Mouse (Mus musculus): ENCODE data around the gene Hbb-bs. TPM values are rescaled to one million over a fixed set of nuclear protein-coding genes. Genes with fewer than 3 reads are reported as not detected.
"Not testable (repeated sequence)": the region's sequence is repeated elsewhere in the genome, so short reads cannot be mapped to it uniquely, and the experiment has no call there.

Hbb-bs gene
- polyA plus RNA-seq, 1 experiment, result 5,050 TPM

DNA sequence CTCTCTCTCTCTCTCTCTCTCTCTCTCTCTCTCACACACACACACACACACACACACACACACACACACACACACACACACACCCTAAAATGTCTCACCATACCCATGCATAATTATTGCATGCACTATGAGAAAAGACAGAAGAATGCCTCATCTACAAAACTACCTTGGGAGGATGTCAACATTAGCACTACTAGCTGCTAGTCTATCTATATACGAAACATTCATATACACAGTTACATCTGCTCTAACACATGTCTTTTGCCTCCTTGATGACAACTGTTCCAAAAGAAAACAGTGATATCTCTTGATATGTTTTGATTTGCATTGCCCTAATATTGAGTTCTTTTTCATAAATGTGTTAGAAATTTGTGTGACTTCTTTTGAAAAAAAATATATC lies 17.6 kb downstream of the Hbb-bs start:
- no peak for DNase-seq (ENCODE audit: low read depth)
- TF ChIP-seq CTCF (IDR thresholded peaks at IDR 0.05; ENCODE audit: borderline replicate concordance, extremely low read depth, insufficient read depth, insufficient read length), result no peak
- no peak for TF ChIP-seq POLR2A (IDR thresholded peaks at IDR 0.05; ENCODE audit: borderline replicate concordance, extremely low read depth, insufficient read depth, insufficient read length, poor library complexity, severe bottlenecking)

DNA sequence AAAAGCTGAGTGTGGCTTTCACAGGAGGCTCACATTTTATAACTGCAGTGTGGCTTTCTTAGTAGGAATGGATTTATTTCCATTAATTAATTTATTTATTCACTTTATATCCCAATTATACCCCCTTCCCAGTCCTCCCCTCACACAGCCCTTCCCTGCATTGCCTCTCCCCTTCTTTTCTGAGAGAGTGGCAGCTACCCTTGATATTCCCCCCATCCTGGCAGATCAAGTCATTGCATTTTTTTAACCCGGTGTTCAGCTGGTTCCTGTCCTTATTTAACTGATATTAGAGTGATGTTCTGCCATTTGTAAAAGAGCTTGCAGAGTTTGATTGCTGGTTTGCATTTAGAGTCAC lies 18.1 kb downstream of the Hbb-bs start:
- TF ChIP-seq POLR2A (IDR thresholded peaks at IDR 0.05; ENCODE audit: borderline replicate concordance, extremely low read depth, insufficient read depth, insufficient read length, poor library complexity, severe bottlenecking), result no peak
- no peak for DNase-seq (ENCODE audit: low read depth)

- TF ChIP-seq POLR2A (IDR thresholded peaks at IDR 0.05; ENCODE audit: borderline replicate concordance, extremely low read depth, insufficient read depth, insufficient read length, poor library complexity, severe bottlenecking) (no peak), CTCF (IDR thresholded peaks at IDR 0.05; ENCODE audit: borderline replicate concordance, extremely low read depth, insufficient read depth, insufficient read length) (no peak)
Measured at GRCm38 (mm10) chr7:103808971-103809800, 18.7 kb downstream of the Hbb-bs start.

GRCm38 (mm10) chr7:103808120-103808519 lies 19.8 kb downstream of the Hbb-bs start:
- not testable (repeated sequence) for DNase-seq (ENCODE audit: low read depth)

More at GRCm38 (mm10) chr7:103808971-103809800, 18.7 kb downstream of the Hbb-bs start:
- DNase-seq (ENCODE audit: low read depth), result no peak

GRCm38 (mm10) chr7:103806856-103807255 lies 21.0 kb downstream of the Hbb-bs start:
- peak; percentile 61 for DNase-seq (ENCODE audit: low read depth)
- TF ChIP-seq CTCF (IDR thresholded peaks at IDR 0.05; ENCODE audit: borderline replicate concordance, extremely low read depth, insufficient read depth, insufficient read length) (peak; percentile 58; the same call in 1 of the 2 replicates), POLR2A (IDR thresholded peaks at IDR 0.05; ENCODE audit: borderline replicate concordance, extremely low read depth, insufficient read depth, insufficient read length, poor library complexity, severe bottlenecking) (no peak)

- DNase-seq (ENCODE audit: low read depth), result no peak
- TF ChIP-seq POLR2A (IDR thresholded peaks at IDR 0.05; ENCODE audit: borderline replicate concordance, extremely low read depth, insufficient read depth, insufficient read length, poor library complexity, severe bottlenecking) (no peak), CTCF (IDR thresholded peaks at IDR 0.05; ENCODE audit: borderline replicate concordance, extremely low read depth, insufficient read depth, insufficient read length) (no peak)
Measured at GRCm38 (mm10) chr7:103792669-103793388, 35.1 kb downstream of the Hbb-bs start.

GRCm38 (mm10) chr7:103791721-103792120 lies 36.2 kb downstream of the Hbb-bs start, which contains the start of gene Olfr67:
TSS of gene Olfr67 (minus strand) at chr7:103791821.
- no peak for DNase-seq (ENCODE audit: low read depth)
- TF ChIP-seq CTCF (IDR thresholded peaks at IDR 0.05; ENCODE audit: borderline replicate concordance, extremely low read depth, insufficient read depth, insufficient read length) (no peak), POLR2A (IDR thresholded peaks at IDR 0.05; ENCODE audit: borderline replicate concordance, extremely low read depth, insufficient read depth, insufficient read length, poor library complexity, severe bottlenecking) (no peak)

- TF ChIP-seq POLR2A (IDR thresholded peaks at IDR 0.05; ENCODE audit: borderline replicate concordance, extremely low read depth, insufficient read depth, insufficient read length, poor library complexity, severe bottlenecking) (no peak), CTCF (IDR thresholded peaks at IDR 0.05; ENCODE audit: borderline replicate concordance, extremely low read depth, insufficient read depth, insufficient read length) (no peak)
- no peak for DNase-seq (ENCODE audit: low read depth)
Measured at GRCm38 (mm10) chr7:103779598-103779997, 48.3 kb downstream of the Hbb-bs start, which contains the start of gene Olfr68. TSS of gene Olfr68 (minus strand) at chr7:103779698.

DNA sequence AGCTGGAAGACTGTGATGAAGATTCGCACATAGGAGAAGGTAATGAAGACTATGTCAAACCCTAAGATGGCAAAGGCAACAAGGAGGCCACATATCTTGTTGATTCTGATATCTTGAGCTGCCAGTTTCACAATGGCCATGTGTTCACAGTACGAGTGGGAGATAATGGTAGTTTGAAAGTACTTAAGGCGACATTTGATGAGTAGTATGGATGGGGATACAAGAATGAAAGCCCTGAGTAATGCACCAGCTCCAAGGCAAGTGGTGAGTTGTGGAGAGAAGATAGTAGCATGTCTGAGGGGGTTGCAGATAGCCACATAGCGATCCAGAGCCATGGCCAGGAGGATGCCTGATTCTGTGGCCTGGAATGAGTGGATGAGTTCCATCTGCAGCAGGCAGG lies 50.2 kb downstream of the Hbb-bs start:
- DNase-seq (ENCODE audit: low read depth), result not testable (repeated sequence)

Other genes starting within 250 kb of the Hbb-bs start
- gene Olfr618, start 238.0 kb downstream of the Hbb-bs start, polyA plus RNA-seq (2012; rRNA removed), result 0.05 TPM in 1 of 2 replicates, not detected in the other
- not detected in 2 replicates for gene Olfr619, start 227.5 kb downstream of the Hbb-bs start, polyA plus RNA-seq (2012; rRNA removed)
- not detected in 2 replicates for gene Olfr620, start 215.6 kb downstream of the Hbb-bs start, polyA plus RNA-seq (2012; rRNA removed)
- not detected in 2 replicates for gene Olfr622, start 185.4 kb downstream of the Hbb-bs start, polyA plus RNA-seq (2012; rRNA removed)
- gene Olfr623, start 164.4 kb downstream of the Hbb-bs start, polyA plus RNA-seq (2012; rRNA removed), result not detected in 2 replicates
- 0.01 TPM in 1 of 2 replicates, not detected in the other for gene Olfr624, start 156.9 kb downstream of the Hbb-bs start, polyA plus RNA-seq (2012; rRNA removed)
- not detected in 2 replicates for gene Olfr625-ps1, start 145.4 kb downstream of the Hbb-bs start, polyA plus RNA-seq (2012; rRNA removed)
- not detected in 2 replicates for gene Olfr243, start 113.4 kb downstream of the Hbb-bs start, polyA plus RNA-seq (2012; rRNA removed)
- gene Olfr628, start 97.7 kb downstream of the Hbb-bs start, polyA plus RNA-seq (2012; rRNA removed), result not detected in 2 replicates
- not detected in 2 replicates for gene Olfr629, start 83.2 kb downstream of the Hbb-bs start, polyA plus RNA-seq (2012; rRNA removed)
- gene Olfr630, start 70.8 kb downstream of the Hbb-bs start, polyA plus RNA-seq (2012; rRNA removed), result not detected in 2 replicates
- not detected in 2 replicates for gene Olfr69, start 56.5 kb downstream of the Hbb-bs start, polyA plus RNA-seq (2012; rRNA removed)
- gene Olfr68, start 48.4 kb downstream of the Hbb-bs start, polyA plus RNA-seq (2012; rRNA removed), result not detected in 2 replicates
- gene Olfr67, start 36.3 kb downstream of the Hbb-bs start, polyA plus RNA-seq (2012; rRNA removed), result not detected in 2 replicates
- gene Hbb-bt, start 14.1 kb downstream of the Hbb-bs start, polyA plus RNA-seq (2012; rRNA removed), result 1,200 and 1,643 TPM in 2 replicates
- not detected in 2 replicates for gene Hbb-bh2, start 12.4 kb upstream of the Hbb-bs start, polyA plus RNA-seq (2012; rRNA removed)
- 4.5 and 6.0 TPM in 2 replicates for gene Hbb-bh1, start 15.1 kb upstream of the Hbb-bs start, polyA plus RNA-seq (2012; rRNA removed)
- 331 and 571 TPM in 2 replicates for gene Hbb-y, start 25.1 kb upstream of the Hbb-bs start, polyA plus RNA-seq (2012; rRNA removed)
- gene Olfr66, start 58.2 kb upstream of the Hbb-bs start, polyA plus RNA-seq (2012; rRNA removed), result not detected in 2 replicates
- not detected in 2 replicates for gene Olfr64, start 66.4 kb upstream of the Hbb-bs start, polyA plus RNA-seq (2012; rRNA removed)
- gene Olfr65, start 75.4 kb upstream of the Hbb-bs start, polyA plus RNA-seq (2012; rRNA removed), result not detected in 2 replicates
- not detected in 2 replicates for gene Olfr631, start 100.7 kb upstream of the Hbb-bs start, polyA plus RNA-seq (2012; rRNA removed)
- gene Olfr632, start 106.3 kb upstream of the Hbb-bs start, polyA plus RNA-seq (2012; rRNA removed), result not detected in 2 replicates
- not detected in 2 replicates for gene Olfr633, start 116.3 kb upstream of the Hbb-bs start, polyA plus RNA-seq (2012; rRNA removed)
- not detected in 2 replicates for gene Olfr635, start 143.1 kb upstream of the Hbb-bs start, polyA plus RNA-seq (2012; rRNA removed)
- not detected in 2 replicates for gene Olfr638, start 170.7 kb upstream of the Hbb-bs start, polyA plus RNA-seq (2012; rRNA removed)
- gene Olfr639, start 189.2 kb upstream of the Hbb-bs start, polyA plus RNA-seq (2012; rRNA removed), result not detected in 2 replicates
- gene Olfr640, start 197.5 kb upstream of the Hbb-bs start, polyA plus RNA-seq (2012; rRNA removed), result not detected in 2 replicates
- not detected in 2 replicates for gene Olfr641, start 207.3 kb upstream of the Hbb-bs start, polyA plus RNA-seq (2012; rRNA removed)
- not detected in 2 replicates for gene Olfr642, start 224.6 kb upstream of the Hbb-bs start, polyA plus RNA-seq (2012; rRNA removed)
- gene 4930516K23Rik, start 233.3 kb upstream of the Hbb-bs start, polyA plus RNA-seq (2012; rRNA removed), result not detected in 2 replicates
- not detected in 2 replicates for gene Olfr644, start 243.8 kb upstream of the Hbb-bs start, polyA plus RNA-seq (2012; rRNA removed)